Mouse (Mus musculus) myocyte (in vitro differentiated cells): ENCODE results near the gene Adpgk.

Source experiments
- E2F4 ChIP-seq: IDR thresholded peaks from one replicate; pipeline ENCODE4 v1.6.1; 2011; ENCODE audit warnings: mild to moderate bottlenecking, control low read depth, moderate library complexity; ENCODE audit not compliant: insufficient read depth
- MAX ChIP-seq: IDR thresholded peaks from one replicate; pipeline ENCODE4 v1.6.1; 2011; ENCODE audit warnings: low read depth, mild to moderate bottlenecking, control low read depth
- MYOD1 ChIP-seq, 3 experiments: IDR thresholded peaks; one replicate each; pipeline ENCODE4 v1.6.1; 2011; ENCODE audit warnings: control low read depth in 2 of 3, low read depth in 2 of 3, mild to moderate bottlenecking in 2 of 3, moderate library complexity in 1 of 3; ENCODE audit not compliant: insufficient read length in 2 of 3, control insufficient read depth in 1 of 3
- MYOG ChIP-seq, 3 experiments: IDR thresholded peaks; one replicate each; pipeline ENCODE4 v1.6.1; 2011; ENCODE audit warnings: control low read depth in 2 of 3, low read depth in 2 of 3, mild to moderate bottlenecking in 2 of 3; ENCODE audit not compliant: insufficient read length in 2 of 3, control insufficient read depth in 1 of 3, insufficient read depth in 1 of 3
- POLR2A ChIP-seq: IDR thresholded peaks from one replicate; pipeline ENCODE4 v1.6.1; 2011; ENCODE audit warnings: low read depth, mild to moderate bottlenecking, control low read depth, moderate library complexity; ENCODE audit not compliant: insufficient read length
- POLR2AphosphoS2 ChIP-seq: IDR thresholded peaks from one replicate; pipeline ENCODE4 v1.6.1; 2011; ENCODE audit warnings: low read depth, control low read depth; ENCODE audit not compliant: insufficient read length
- REST ChIP-seq: IDR thresholded peaks from one replicate; pipeline ENCODE4 v1.6.1; 2011; ENCODE audit warnings: mild to moderate bottlenecking, control low read depth, moderate library complexity; ENCODE audit not compliant: insufficient read depth, insufficient read length
- SRF ChIP-seq: IDR thresholded peaks from one replicate; pipeline ENCODE4 v1.6.1; 2011; ENCODE audit warnings: low read depth; ENCODE audit not compliant: control insufficient read depth, insufficient read length
- TCF12 ChIP-seq: IDR thresholded peaks from one replicate; pipeline ENCODE4 v1.6.1; 2011; ENCODE audit warnings: mild to moderate bottlenecking, control low read depth; ENCODE audit not compliant: poor library complexity, insufficient read depth, severe bottlenecking
- USF1 ChIP-seq: IDR thresholded peaks from one replicate; pipeline ENCODE4 v1.6.1; 2011; ENCODE audit warnings: low read depth, mild to moderate bottlenecking, control low read depth, moderate library complexity

- no peak for TF ChIP-seq MAX
- no peak for TF ChIP-seq USF1
- TF ChIP-seq REST = no peak
- no peak for TF ChIP-seq POLR2A
- no peak for TF ChIP-seq SRF
- TF ChIP-seq POLR2AphosphoS2 = no peak
- TF ChIP-seq TCF12 = no peak
- TF ChIP-seq MYOG (IDR thresholded peaks at IDR 0.05; ENCODE audit: control insufficient read depth in 1 of 3, insufficient read depth in 1 of 3, insufficient read length in 2 of 3, low read depth in 2 of 3) = no peak
- TF ChIP-seq MYOD1 (IDR thresholded peaks at IDR 0.05; ENCODE audit: control insufficient read depth in 1 of 3, insufficient read length in 2 of 3, low read depth in 2 of 3) = no peak
- no peak for TF ChIP-seq E2F4
Observed at GRCm38 (mm10) chr9:59285614-59286013, 5.7 kb upstream of the Adpgk start.
